Mouse (Mus musculus) heart, postnatal 0 days (tissue): ENCODE data around the gene Pygo1. TPM values are rescaled to one million over a fixed set of nuclear protein-coding genes. Genes with fewer than 3 reads are reported as not detected.

Source experiments
- ATAC-seq: fragments of 200-750 bp; cut with Nextera tagmentation; 2 replicates; pipeline ENCODE4 v1.8.0; 2017; ENCODE audit warnings: low read depth, moderate number of reproducible peaks, moderate library complexity; ENCODE audit not compliant: insufficient read depth
- DNase-seq: peaks from one replicate; pipeline ENCODE4 v3.0.0-alpha.2; 2016; ENCODE audit warnings: low spot score
- H3K27ac ChIP-seq: fragments of 300-500 bp; sonication (generic); 2 replicates; pipeline ENCODE4 v1.5.1; 2014; ENCODE audit warnings: low read depth, mild to moderate bottlenecking
- H3K27me3 ChIP-seq: fragments of 300-500 bp; sonication (generic); 2 replicates; pipeline ENCODE4 v1.6.1; 2014; ENCODE audit warnings: low read length, mixed read lengths; ENCODE audit not compliant: control insufficient read depth, insufficient read depth
- H3K36me3 ChIP-seq: fragments of 300-500 bp; sonication (generic); replicated peaks from 2 replicates; pipeline ENCODE4 v1.6.1; 2014; ENCODE audit warnings: low read length, mixed read lengths; ENCODE audit not compliant: control insufficient read depth, insufficient read depth
- H3K4me1 ChIP-seq: fragments of 300-500 bp; sonication (generic); 2 replicates; pipeline ENCODE4 v1.6.1; 2014; ENCODE audit warnings: antibody characterized with exemption; ENCODE audit not compliant: control insufficient read depth, insufficient read depth
- H3K4me2 ChIP-seq: fragments of 300-500 bp; sonication (generic); 2 replicates; pipeline ENCODE4 v1.6.1; 2014; ENCODE audit warnings: low read depth, mild to moderate bottlenecking, low read length, moderate library complexity
- H3K4me3 ChIP-seq: fragments of 300-500 bp; sonication (generic); 2 replicates; pipeline ENCODE4 v1.5.1; 2014; ENCODE audit warnings: low read depth, low read length
- H3K9ac ChIP-seq: fragments of 300-500 bp; sonication (generic); replicated peaks from 2 replicates; pipeline ENCODE4 v1.6.1; 2014; ENCODE audit warnings: low read depth, low read length, mixed read lengths
- H3K9me3 ChIP-seq: fragments of 300-500 bp; sonication (generic); replicated peaks from 2 replicates; pipeline ENCODE4 v1.6.1; 2016; ENCODE audit warnings: low read length; ENCODE audit not compliant: control insufficient read depth
- CTCF ChIP-seq: IDR thresholded peaks from 2 replicates; pipeline ENCODE4 v1.5.1; 2016; ENCODE audit warnings: antibody characterized with exemption, control low read depth, low read depth
- EP300 ChIP-seq: IDR thresholded peaks from 2 replicates; pipeline ENCODE4 v1.6.1; 2016; ENCODE audit warnings: antibody characterized with exemption, low read depth
- WGBS: fragments of 180-500 bp; shearing (Covaris S2); extraction: QIAGEN DNeasy Blood & Tissue Kit; methylation state at CpG from one replicate; pipeline ENCODE4 v1.1.7; 2014; 5-methylcytosine and 5-hydroxymethylcytosine counted together
- polyA plus RNA-seq: library from polyadenylated mRNA; unstranded; fragments of >200 nt; fragmentation: Nextera tagmentation; extraction: Ambion mirVana; gene quantifications from 2 replicates; pipeline ENCODE4 v1.2.1, GENCODE M21; 2015
- total RNA-seq: library from RNA; depleted of rRNA; stranded (reverse); fragments of >200 nt; gene quantifications from 2 replicates; pipeline ENCODE4 v1.2.3, GENCODE M21; 2014; ENCODE audit warnings: low replicate concordance

Pygo1 gene
- total and polyA plus RNA-seq, 2 experiments from 2014 or later = 1.6 to 1.9 TPM

DNA sequence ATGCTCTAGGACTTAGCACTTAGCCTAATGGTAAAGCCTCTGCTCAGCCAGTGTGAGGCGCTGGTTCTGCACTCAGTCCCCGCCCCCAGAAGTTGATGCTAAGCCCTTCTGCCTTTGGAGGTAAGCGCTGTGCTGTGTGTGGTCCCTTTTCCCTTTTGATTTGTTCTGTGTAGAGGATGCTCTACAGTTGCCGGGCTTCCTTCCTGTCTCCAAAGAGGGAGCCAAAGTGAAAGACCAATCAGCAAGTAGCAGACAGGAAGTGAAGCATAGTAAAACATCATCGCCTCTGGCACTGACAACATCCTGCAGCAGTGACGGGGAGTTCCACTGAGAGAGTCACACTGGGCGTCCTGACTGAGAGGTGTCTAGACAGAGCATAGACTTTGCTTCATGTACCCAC lies 44.4 kb downstream of the Pygo1 start:
- no peaks in the 10 kb centered on the region for H3K36me3 ChIP-seq
- no peak overlapping the region for H3K4me3 ChIP-seq
- peak; percentile 31 for DNase-seq
- 62% methylated on average over 7 of the region's 7 CpGs for WGBS
- H3K9ac ChIP-seq = no peak overlapping the region
- H3K4me2 ChIP-seq = no peak overlapping the region
- TF ChIP-seq EP300 (no peak), CTCF (no peak)
- H3K9me3 ChIP-seq = no peaks in the 10 kb centered on the region
- no peaks in the 10 kb centered on the region for H3K4me1 ChIP-seq
- peak; percentile 41; the same call in 1 of the 2 replicates for ATAC-seq
- H3K27me3 ChIP-seq = no peaks in the 10 kb centered on the region
- H3K27ac ChIP-seq = no peak overlapping the region

DNA sequence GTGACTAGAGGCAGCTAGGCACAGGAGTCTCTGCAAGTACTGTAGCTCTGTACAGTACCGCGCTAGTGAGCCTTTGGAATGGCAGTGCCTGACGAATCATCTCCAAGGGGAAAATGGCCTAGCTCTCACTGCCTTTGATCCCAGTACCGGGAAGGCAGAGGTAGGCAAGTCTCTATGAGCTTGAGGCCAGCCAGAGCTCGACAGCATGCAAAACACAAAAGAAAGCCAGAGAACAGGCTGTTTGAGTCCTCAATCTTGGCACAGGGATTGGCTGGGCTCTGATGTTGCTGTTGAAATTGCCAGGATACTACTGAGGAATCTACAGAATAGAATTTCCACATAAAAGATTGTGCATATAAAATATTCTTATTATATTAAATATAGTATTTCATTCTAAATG lies 47.0 kb downstream of the Pygo1 start:
- Histone ChIP-seq H3K36me3 (no peaks in the 10 kb centered on the region), H3K4me2 (no peak overlapping the region), H3K4me3 (no peak overlapping the region), H3K9me3 (no peaks in the 10 kb centered on the region), H3K4me1 (no peaks in the 10 kb centered on the region), H3K27ac (no peak overlapping the region), H3K27me3 (no peaks in the 10 kb centered on the region), H3K9ac (no peak overlapping the region)
- 83% methylated on average over 5 of the region's 5 CpGs for WGBS
- DNase-seq (no peak), ATAC-seq (no peak)
- TF ChIP-seq CTCF (no peak), EP300 (no peak)

GRCm38 (mm10) chr9:72972984-72973383 lies 47.5 kb downstream of the Pygo1 start:
- Histone ChIP-seq H3K4me3 (no peak overlapping the region), H3K4me1 (no peaks in the 10 kb centered on the region), H3K36me3 (no peaks in the 10 kb centered on the region), H3K9ac (no peak overlapping the region), H3K9me3 (no peaks in the 10 kb centered on the region), H3K27me3 (no peaks in the 10 kb centered on the region), H3K27ac (no peak overlapping the region), H3K4me2 (no peak overlapping the region)
- TF ChIP-seq CTCF = no peak
- no peak for TF ChIP-seq EP300
- DNase-seq = no peak
- ATAC-seq = no peak

DNA sequence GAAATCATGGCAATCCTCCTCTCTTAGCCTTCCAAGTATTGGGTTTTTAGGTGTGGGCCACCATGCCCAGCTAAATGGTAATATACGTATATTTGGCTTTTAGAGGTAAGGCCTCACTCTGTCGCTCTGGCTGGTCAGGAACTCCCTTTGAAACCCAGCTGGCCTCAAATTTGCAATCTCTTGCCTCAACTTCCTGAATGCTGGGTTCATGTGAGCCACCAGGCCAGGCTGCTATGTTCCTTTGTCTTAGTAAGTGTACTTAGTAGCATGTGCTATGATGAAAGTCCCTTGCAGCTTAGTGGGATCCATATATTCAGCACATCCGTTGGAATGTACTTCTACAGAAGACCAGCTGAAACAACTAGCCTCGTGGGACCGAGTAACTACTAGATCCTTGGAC lies 49.3 kb downstream of the Pygo1 start:
- ATAC-seq = no peak
- no peaks in the 10 kb centered on the region for H3K27me3 ChIP-seq
- no peak for TF ChIP-seq CTCF
- no peak for TF ChIP-seq EP300
- DNase-seq = no peak
- no peaks in the 10 kb centered on the region for H3K36me3 ChIP-seq
- H3K4me1 ChIP-seq = no peaks in the 10 kb centered on the region
- H3K9me3 ChIP-seq = no peaks in the 10 kb centered on the region
- no peak overlapping the region for H3K4me2 ChIP-seq
- no peak overlapping the region for H3K9ac ChIP-seq
- 85% methylated on average over 5 of the region's 5 CpGs for WGBS
- H3K4me3 ChIP-seq = no peak overlapping the region
- no peak overlapping the region for H3K27ac ChIP-seq

DNA sequence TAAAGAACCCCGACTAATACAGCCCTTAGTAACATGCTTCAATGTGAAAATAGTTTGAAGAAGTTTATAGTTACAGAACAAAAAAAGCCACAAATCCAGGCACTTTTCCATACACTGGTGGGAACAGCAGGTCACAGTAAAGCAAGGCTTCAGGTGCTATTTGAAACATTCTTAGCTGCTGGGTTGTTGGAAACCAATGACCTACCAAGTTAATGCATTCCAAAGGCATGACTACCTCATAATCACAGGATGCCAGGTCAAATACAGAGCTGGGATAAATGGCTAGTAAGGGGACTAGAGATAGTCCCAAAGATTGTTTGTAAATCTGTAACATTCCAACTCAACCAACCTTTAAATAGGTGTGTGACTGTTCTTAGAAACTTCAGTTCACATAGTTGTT lies 49.8 kb downstream of the Pygo1 start:
- no peak for ATAC-seq
- 78% methylated on average over 1 of the region's 1 CpGs for WGBS
- no peaks in the 10 kb centered on the region for H3K4me1 ChIP-seq

GRCm38 (mm10) chr9:72983066-72983465 lies 57.6 kb downstream of the Pygo1 start:
- Histone ChIP-seq H3K36me3 (no peaks in the 10 kb centered on the region), H3K27me3 (no peaks in the 10 kb centered on the region), H3K4me1 (peaks cover 16% of the 10 kb centered on the region), H3K4me3 (no peak overlapping the region), H3K9ac (no peak overlapping the region), H3K4me2 (no peak overlapping the region), H3K27ac (no peak overlapping the region), H3K9me3 (no peaks in the 10 kb centered on the region)
- TF ChIP-seq EP300 (no peak), CTCF (no peak)
- 61% methylated on average over 2 of the region's 2 CpGs for WGBS
- no peak for ATAC-seq
- no peak for DNase-seq

More for the DNA sequence above, 49.8 kb downstream of the Pygo1 start:
- Histone ChIP-seq H3K4me3 (no peak overlapping the region), H3K9ac (no peak overlapping the region), H3K4me2 (no peak overlapping the region), H3K27ac (no peak overlapping the region), H3K9me3 (no peaks in the 10 kb centered on the region), H3K36me3 (no peaks in the 10 kb centered on the region), H3K27me3 (no peaks in the 10 kb centered on the region)
- no peak for DNase-seq
- TF ChIP-seq EP300 = no peak
- TF ChIP-seq CTCF = no peak
